Mouse (Mus musculus): ENCODE results near the gene Adgrf1.

Adgrf1 gene

DNA sequence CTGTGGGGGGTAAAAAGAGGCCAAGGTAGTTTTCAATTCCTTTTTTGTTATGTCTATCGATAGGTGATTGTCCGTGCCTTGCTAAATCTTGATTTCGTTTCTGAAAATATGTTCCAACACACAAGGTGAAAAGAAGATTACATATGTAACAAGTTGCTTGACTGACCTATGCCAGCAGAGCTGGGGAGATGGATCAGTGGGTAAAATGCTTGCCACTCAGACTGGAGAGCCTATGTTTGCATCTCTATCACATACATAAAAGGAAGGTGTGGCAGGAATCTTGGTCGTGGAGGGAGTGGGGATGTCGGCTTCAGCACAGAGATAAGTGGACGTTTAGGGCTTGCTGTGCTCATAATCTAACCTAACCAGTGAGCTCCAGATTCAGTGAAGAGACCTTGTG lies 93.8 kb downstream of the Adgrf1 start:
- no peak for DNase-seq (ENCODE audit: low read depth, low spot score)

GRCm38 (mm10) chr17:43365297-43365696 lies 95.2 kb downstream of the Adgrf1 start:
- no peak for DNase-seq (ENCODE audit: low read depth, low spot score)
- H3K27me3 ChIP-seq (ENCODE audit: control insufficient read depth, insufficient read depth, low read length, poor library complexity, severe bottlenecking): no peaks in the 10 kb centered on the region
- no peaks in the 10 kb centered on the region for H3K36me3 ChIP-seq (ENCODE audit: control insufficient read depth, insufficient read depth, low read length, poor library complexity, severe bottlenecking)

More for the DNA sequence above, 93.8 kb downstream of the Adgrf1 start:
- Histone ChIP-seq H3K36me3 (ENCODE audit: control insufficient read depth, insufficient read depth, low read length, poor library complexity, severe bottlenecking) (no peaks in the 10 kb centered on the region), H3K27me3 (ENCODE audit: control insufficient read depth, insufficient read depth, low read length, poor library complexity, severe bottlenecking) (no peaks in the 10 kb centered on the region)

GRCm38 (mm10) chr17:43366486-43366885 lies 96.4 kb downstream of the Adgrf1 start:
- DNase-seq (ENCODE audit: low read depth, low spot score): no peak
- H3K36me3 ChIP-seq (ENCODE audit: control insufficient read depth, insufficient read depth, low read length, poor library complexity, severe bottlenecking): no peaks in the 10 kb centered on the region
- H3K27me3 ChIP-seq (ENCODE audit: control insufficient read depth, insufficient read depth, low read length, poor library complexity, severe bottlenecking): no peaks in the 10 kb centered on the region

DNA sequence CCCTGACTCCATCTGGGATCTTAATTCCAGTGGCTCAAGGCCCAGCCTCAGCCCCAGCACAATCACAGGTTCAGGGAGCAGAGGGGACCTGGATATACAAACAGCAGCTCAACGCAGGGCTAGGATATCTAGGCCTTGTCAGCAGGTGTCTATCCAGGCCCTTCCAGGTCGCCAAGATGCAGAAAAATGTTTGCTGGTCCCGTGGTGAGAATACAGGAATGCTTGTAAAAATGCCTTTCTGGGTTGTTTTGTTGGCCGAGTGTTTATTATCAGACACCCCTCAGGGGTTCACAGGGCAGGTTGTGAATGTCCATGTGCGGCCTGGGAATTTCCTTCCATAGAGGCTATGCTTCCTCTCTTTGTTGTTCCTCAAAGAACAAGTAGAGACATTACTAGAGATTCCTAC lies 98.0 kb downstream of the Adgrf1 start:
- Histone ChIP-seq H3K36me3 (ENCODE audit: control insufficient read depth, insufficient read depth, low read length, poor library complexity, severe bottlenecking) (no peaks in the 10 kb centered on the region), H3K27me3 (ENCODE audit: control insufficient read depth, insufficient read depth, low read length, poor library complexity, severe bottlenecking) (no peaks in the 10 kb centered on the region)
- DNase-seq (ENCODE audit: low read depth, low spot score): no peak

GRCm38 (mm10) chr17:43372604-43373003 lies 102.5 kb downstream of the Adgrf1 start:
- H3K27me3 ChIP-seq (ENCODE audit: control insufficient read depth, insufficient read depth, low read length, poor library complexity, severe bottlenecking): no peaks in the 10 kb centered on the region; the same call in 1 of the 2 replicates
- no peak for DNase-seq (ENCODE audit: low read depth, low spot score)
- no peaks in the 10 kb centered on the region for H3K36me3 ChIP-seq (ENCODE audit: control insufficient read depth, insufficient read depth, low read length, poor library complexity, severe bottlenecking)

- DNase-seq (ENCODE audit: low read depth, low spot score): no peak
- Histone ChIP-seq H3K27me3 (ENCODE audit: control insufficient read depth, insufficient read depth, low read length, poor library complexity, severe bottlenecking) (no peaks in the 10 kb centered on the region; the same call in 1 of the 2 replicates), H3K36me3 (ENCODE audit: control insufficient read depth, insufficient read depth, low read length, poor library complexity, severe bottlenecking) (no peaks in the 10 kb centered on the region)
These were observed 103.9 kb downstream of the Adgrf1 start for GRCm38 (mm10) chr17:43374020-43374419.
